Mouse (Mus musculus): ENCODE measurements around the gene Cenpx. TPM values are rescaled to one million over a fixed set of nuclear protein-coding genes. Genes with fewer than 3 reads are reported as not detected.

Cenpx gene
- polyA plus RNA-seq, 1 experiment, result 57.6 TPM

DNA sequence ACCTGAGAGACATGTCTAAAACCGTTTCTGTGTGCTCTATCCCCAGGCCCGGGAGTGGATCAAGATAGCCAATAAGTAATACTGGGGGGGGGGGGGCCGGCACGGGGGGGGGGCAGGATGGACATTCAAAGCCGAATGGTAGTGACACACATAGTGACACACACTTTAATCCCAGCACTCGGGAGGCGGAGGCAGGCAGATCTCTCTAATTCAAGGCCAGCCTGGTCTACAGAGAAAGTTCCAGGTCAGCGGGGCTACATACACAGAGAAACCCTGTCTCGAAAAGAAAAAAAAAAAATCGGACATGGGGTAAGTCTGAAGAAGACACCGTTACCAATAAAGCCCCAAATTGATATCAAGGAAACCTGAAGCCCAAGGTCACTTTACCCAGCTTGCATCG, 14.0 kb upstream of the Cenpx start:
- Histone ChIP-seq H3K79me2 (ENCODE audit: control insufficient read depth, insufficient read depth) (no peaks in the 10 kb centered on the region), H3ac (ENCODE audit: control insufficient read depth, insufficient read length, low read depth) (no peak overlapping the region), H3K27me3 (ENCODE audit: control insufficient read depth, insufficient read depth, insufficient read length) (no peaks in the 10 kb centered on the region), H3K4me3 (ENCODE audit: insufficient read depth, poor library complexity, severe bottlenecking) (no peak overlapping the region), H3K79me3 (ENCODE audit: low read depth) (no peaks in the 10 kb centered on the region), H3K36me3 (ENCODE audit: control insufficient read depth, insufficient read depth) (no peaks in the 10 kb centered on the region)
- no peak for TF ChIP-seq MYOD1 (IDR thresholded peaks at IDR 0.05; ENCODE audit: control insufficient read depth, insufficient read length, low read depth)

DNA sequence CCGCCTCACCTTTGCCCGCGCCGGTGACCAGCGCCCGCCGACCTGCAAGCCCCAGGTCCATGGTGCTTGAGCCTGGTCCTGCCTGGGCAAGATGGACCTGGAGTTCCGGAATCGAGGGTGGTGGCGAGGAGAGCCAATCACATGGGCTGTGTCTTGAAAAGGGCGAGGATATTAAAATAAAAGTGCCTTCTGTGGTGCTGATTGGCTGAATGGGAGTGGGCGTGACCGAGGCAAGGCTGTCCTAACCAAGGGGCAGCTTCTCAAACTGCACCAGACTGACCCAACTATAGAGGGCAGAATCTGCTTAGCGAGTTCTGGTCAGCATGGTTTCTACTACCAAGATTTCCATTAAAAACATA, 13.6 kb upstream of the Cenpx start, which contains the start of gene Dcxr:
TSS of gene Dcxr (minus strand) at position 113 of the 359 bp plus-strand sequence.
- Histone ChIP-seq H3K79me3 (ENCODE audit: low read depth) (no peaks in the 10 kb centered on the region), H3K27me3 (ENCODE audit: control insufficient read depth, insufficient read depth, insufficient read length) (no peaks in the 10 kb centered on the region), H3ac (ENCODE audit: control insufficient read depth, insufficient read length, low read depth) (peak within 1 kb of the TSS; percentile 43), H3K79me2 (ENCODE audit: control insufficient read depth, insufficient read depth) (no peaks in the 10 kb centered on the region), H3K4me3 (ENCODE audit: insufficient read depth, poor library complexity, severe bottlenecking) (peak within 1 kb of the TSS; percentile 35), H3K36me3 (ENCODE audit: control insufficient read depth, insufficient read depth) (no peaks in the 10 kb centered on the region)
- TF ChIP-seq MYOD1 (IDR thresholded peaks at IDR 0.05; ENCODE audit: control insufficient read depth, insufficient read length, low read depth) (no peak), CTCF (IDR thresholded peaks at IDR 0.05; ENCODE audit: control insufficient read depth, insufficient read depth, insufficient read length) (peak; percentile 38), USF1 (IDR thresholded peaks at IDR 0.05; ENCODE audit: low read depth) (peak; percentile 63), FOSL1 (IDR thresholded peaks at IDR 0.05; ENCODE audit: insufficient read depth, low read length, poor library complexity, severe bottlenecking) (no peak), CEBPB (IDR thresholded peaks at IDR 0.05; ENCODE audit: low read depth) (no peak), MYOG (IDR thresholded peaks at IDR 0.05; ENCODE audit: control insufficient read depth, extremely low read depth, insufficient read length) (no peak), MAX (IDR thresholded peaks at IDR 0.05) (peak; percentile 17)

DNA sequence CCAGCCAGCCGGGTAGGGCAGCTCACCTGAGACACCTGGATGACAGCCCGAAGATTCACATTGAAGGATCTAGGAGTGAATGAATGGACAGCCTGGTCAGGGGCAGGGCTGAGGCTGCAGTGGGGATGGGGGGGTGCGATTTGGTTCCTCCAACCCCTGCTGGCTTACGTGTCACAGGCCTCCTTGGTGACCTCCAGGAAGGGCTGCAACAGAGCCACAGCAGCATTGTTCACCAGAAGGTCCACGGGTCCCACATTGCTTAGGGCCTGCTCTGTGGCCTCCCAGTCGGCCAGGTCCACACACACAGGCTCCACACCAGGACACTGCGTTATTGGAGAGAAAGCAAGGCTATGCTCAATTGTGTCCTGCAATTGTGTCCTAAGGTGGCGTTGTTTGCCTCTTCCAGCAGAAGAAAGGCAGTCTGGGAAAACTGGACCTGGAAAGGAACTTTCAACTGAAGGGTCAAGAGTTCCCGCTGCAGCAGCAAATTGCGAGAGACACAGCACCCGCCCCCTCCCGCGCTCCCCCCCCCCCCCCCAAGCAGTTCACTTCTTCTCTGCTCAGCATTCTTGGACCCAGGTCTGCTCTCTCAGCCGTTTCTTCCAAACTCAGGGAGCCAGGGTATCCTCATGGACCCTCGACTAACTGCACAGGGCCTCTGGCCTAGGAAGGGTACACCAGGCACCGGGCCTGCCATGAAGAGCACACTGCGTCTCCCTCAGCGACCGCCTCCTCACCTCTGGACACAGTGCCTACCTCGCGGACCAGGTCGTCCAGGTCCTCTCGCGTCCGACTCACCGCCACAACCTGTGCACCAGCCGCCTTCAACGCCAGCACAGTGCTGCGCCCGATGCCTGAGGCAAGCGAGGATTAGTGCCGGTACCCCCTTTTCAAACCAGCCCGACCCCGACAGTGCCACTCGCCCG, 13.0 kb upstream of the Cenpx start:
- TF ChIP-seq MYOG (IDR thresholded peaks at IDR 0.05; ENCODE audit: control insufficient read depth, extremely low read depth, insufficient read length) (no peak), USF1 (IDR thresholded peaks at IDR 0.05; ENCODE audit: low read depth) (no peak), CEBPB (IDR thresholded peaks at IDR 0.05; ENCODE audit: low read depth) (no peak), MAX (IDR thresholded peaks at IDR 0.05) (no peak), FOSL1 (IDR thresholded peaks at IDR 0.05; ENCODE audit: insufficient read depth, low read length, poor library complexity, severe bottlenecking) (no peak), CTCF (IDR thresholded peaks at IDR 0.05; ENCODE audit: control insufficient read depth, insufficient read depth, insufficient read length) (no peak), MYOD1 (IDR thresholded peaks at IDR 0.05; ENCODE audit: control insufficient read depth, insufficient read length, low read depth) (no peak)
- Histone ChIP-seq H3K79me2 (ENCODE audit: control insufficient read depth, insufficient read depth) (no peaks in the 10 kb centered on the region), H3K27me3 (ENCODE audit: control insufficient read depth, insufficient read depth, insufficient read length) (no peaks in the 10 kb centered on the region), H3K36me3 (ENCODE audit: control insufficient read depth, insufficient read depth) (no peaks in the 10 kb centered on the region), H3K4me3 (ENCODE audit: insufficient read depth, poor library complexity, severe bottlenecking) (peak overlapping the region; percentile 35), H3ac (ENCODE audit: control insufficient read depth, insufficient read length, low read depth) (peak overlapping the region; percentile 43), H3K79me3 (ENCODE audit: low read depth) (no peaks in the 10 kb centered on the region)

DNA sequence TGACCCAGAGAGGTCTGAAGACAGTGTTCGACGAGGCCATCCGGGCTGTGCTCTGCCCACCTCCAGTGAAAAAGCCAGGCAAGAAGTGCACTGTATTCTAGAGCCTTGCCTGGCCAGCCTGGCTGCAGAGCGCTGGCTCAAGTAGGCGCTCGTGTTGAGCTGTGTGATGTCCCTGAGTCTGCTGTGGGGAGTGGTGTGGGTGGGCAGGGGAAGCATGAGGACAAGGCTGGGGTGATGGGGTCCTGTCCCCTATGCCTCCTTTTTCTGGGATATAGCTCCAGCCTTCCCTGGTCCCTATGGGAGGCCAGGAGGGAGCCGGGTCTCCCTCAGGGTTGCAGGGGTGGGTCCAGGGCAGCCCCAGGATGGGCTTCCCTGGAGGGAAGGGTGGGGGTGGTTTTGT, 10.0 kb upstream of the Cenpx start:
- H3K27me3 ChIP-seq (ENCODE audit: control insufficient read depth, insufficient read depth, insufficient read length), result no peaks in the 10 kb centered on the region

GRCm38 (mm10) chr11:120722761-120723382, 9.3 kb upstream of the Cenpx start:
- no peaks in the 10 kb centered on the region for H3K79me3 ChIP-seq (ENCODE audit: low read depth)
- peaks cover 7% of the 10 kb centered on the region for H3K36me3 ChIP-seq (ENCODE audit: control insufficient read depth, insufficient read depth)
- no peak overlapping the region for H3ac ChIP-seq (ENCODE audit: control insufficient read depth, insufficient read length, low read depth)
- no peaks in the 10 kb centered on the region for H3K27me3 ChIP-seq (ENCODE audit: control insufficient read depth, insufficient read depth, insufficient read length)
- TF ChIP-seq USF1 (IDR thresholded peaks at IDR 0.05; ENCODE audit: low read depth), result no peak
- no peak for TF ChIP-seq MYOD1 (IDR thresholded peaks at IDR 0.05; ENCODE audit: control insufficient read depth, insufficient read length, low read depth)
- no peak for TF ChIP-seq MAX (IDR thresholded peaks at IDR 0.05)
- no peak for TF ChIP-seq FOSL1 (IDR thresholded peaks at IDR 0.05; ENCODE audit: insufficient read depth, low read length, poor library complexity, severe bottlenecking)
- no peak for TF ChIP-seq CTCF (IDR thresholded peaks at IDR 0.05; ENCODE audit: control insufficient read depth, insufficient read depth, insufficient read length)
- TF ChIP-seq MYOG (IDR thresholded peaks at IDR 0.05; ENCODE audit: control insufficient read depth, extremely low read depth, insufficient read length), result no peak
- no peak for TF ChIP-seq CEBPB (IDR thresholded peaks at IDR 0.05; ENCODE audit: low read depth)
- H3K4me3 ChIP-seq (ENCODE audit: insufficient read depth, poor library complexity, severe bottlenecking), result no peak overlapping the region
- H3K79me2 ChIP-seq (ENCODE audit: control insufficient read depth, insufficient read depth), result no peaks in the 10 kb centered on the region

More for the DNA sequence above, 10.0 kb upstream of the Cenpx start:
- Histone ChIP-seq H3K79me3 (ENCODE audit: low read depth) (no peaks in the 10 kb centered on the region), H3K4me3 (ENCODE audit: insufficient read depth, poor library complexity, severe bottlenecking) (no peak overlapping the region), H3K36me3 (ENCODE audit: control insufficient read depth, insufficient read depth) (peaks cover under 1% of the 10 kb centered on the region), H3ac (ENCODE audit: control insufficient read depth, insufficient read length, low read depth) (no peak overlapping the region), H3K79me2 (ENCODE audit: control insufficient read depth, insufficient read depth) (no peaks in the 10 kb centered on the region)
- TF ChIP-seq MYOG (IDR thresholded peaks at IDR 0.05; ENCODE audit: control insufficient read depth, extremely low read depth, insufficient read length) (no peak), USF1 (IDR thresholded peaks at IDR 0.05; ENCODE audit: low read depth) (no peak)
